Mouse (Mus musculus): ENCODE data around the gene Sntb2.

Gene Sntb2

GRCm38 (mm10) chr8:106929921-106930320 is 5.6 kb upstream of the Sntb2 start:
- no peak for DNase-seq (ENCODE audit: low spot score)

GRCm38 (mm10) chr8:106932376-106933065 is 3.0 kb upstream of the Sntb2 start:
- DNase-seq (ENCODE audit: low spot score) = no peak

- no peak for DNase-seq (ENCODE audit: low spot score)
These were observed 1.9 kb upstream of the Sntb2 start for GRCm38 (mm10) chr8:106933506-106934143.

- DNase-seq (ENCODE audit: low spot score) = no peak
These were observed 1.1 kb upstream of the Sntb2 start for GRCm38 (mm10) chr8:106934226-106934977.

GRCm38 (mm10) chr8:106935899-106936477 is 438 bp downstream of the Sntb2 start:
- DNase-seq (ENCODE audit: low spot score) = peak; percentile 62

GRCm38 (mm10) chr8:106936478-106937051 is 1.0 kb downstream of the Sntb2 start:
- DNase-seq (ENCODE audit: low spot score) = peak; percentile 65

GRCm38 (mm10) chr8:106937081-106937800 is 1.7 kb downstream of the Sntb2 start:
- peak; percentile 20 for DNase-seq (ENCODE audit: low spot score)

GRCm38 (mm10) chr8:106941806-106942205 is 6.3 kb downstream of the Sntb2 start:
- peak; percentile 34 for DNase-seq (ENCODE audit: low spot score)

GRCm38 (mm10) chr8:106943874-106944418 is 8.4 kb downstream of the Sntb2 start:
- no peak for DNase-seq (ENCODE audit: low spot score)

- DNase-seq (ENCODE audit: low spot score) = no peak
These were observed 9.2 kb downstream of the Sntb2 start for GRCm38 (mm10) chr8:106944756-106945155.

- DNase-seq (ENCODE audit: low spot score) = no peak
These were observed 13.2 kb downstream of the Sntb2 start for GRCm38 (mm10) chr8:106948678-106949243.

GRCm38 (mm10) chr8:106951707-106952106 is 16.2 kb downstream of the Sntb2 start:
- DNase-seq (ENCODE audit: low spot score) = no peak

- DNase-seq (ENCODE audit: low spot score) = no peak
These were observed 18.0 kb downstream of the Sntb2 start for GRCm38 (mm10) chr8:106953571-106953970.

GRCm38 (mm10) chr8:106957086-106957485 is 21.5 kb downstream of the Sntb2 start:
- DNase-seq (ENCODE audit: low spot score) = no peak

GRCm38 (mm10) chr8:106958212-106958611 is 22.7 kb downstream of the Sntb2 start:
- no peak for DNase-seq (ENCODE audit: low spot score)

- no peak for DNase-seq (ENCODE audit: low spot score)
These were observed 24.1 kb downstream of the Sntb2 start for GRCm38 (mm10) chr8:106959626-106960025.

- DNase-seq (ENCODE audit: low spot score) = no peak
These were observed 26.8 kb downstream of the Sntb2 start for GRCm38 (mm10) chr8:106962322-106962721.

GRCm38 (mm10) chr8:106963365-106963764 is 27.8 kb downstream of the Sntb2 start:
- no peak for DNase-seq (ENCODE audit: low spot score)

- no peak for DNase-seq (ENCODE audit: low spot score)
These were observed 29.0 kb downstream of the Sntb2 start for GRCm38 (mm10) chr8:106964573-106964972.

GRCm38 (mm10) chr8:106969964-106970363 is 34.4 kb downstream of the Sntb2 start:
- DNase-seq (ENCODE audit: low spot score) = no peak

- peak; percentile 16 for DNase-seq (ENCODE audit: low spot score)
These were observed 36.4 kb downstream of the Sntb2 start for GRCm38 (mm10) chr8:106971916-106972315.

Measured in MN1 (cell line).